Mouse (Mus musculus) intestine, embryonic 15.5 days (tissue): ENCODE results near the gene Ttc28. TPM values are rescaled to one million over a fixed set of nuclear protein-coding genes. Genes with fewer than 3 reads are reported as not detected.
A peak's percentile ranks its signal among the peaks of the same experiment; 100 is the strongest.

Experiments
- ATAC-seq: fragments of 200-750 bp; cut with Nextera tagmentation; 2 replicates; pipeline ENCODE4 v1.8.0; 2017; ENCODE audit warnings: moderate TSS enrichment, moderate library complexity
- H3K27ac ChIP-seq: fragments of 300-500 bp; sonication (generic); 2 replicates; pipeline ENCODE4 v1.5.1; 2015; ENCODE audit warnings: mild to moderate bottlenecking, inconsistent platforms
- H3K27me3 ChIP-seq: fragments of 300-500 bp; sonication (generic); replicated peaks from 2 replicates; pipeline ENCODE4 v1.6.1; 2015; ENCODE audit warnings: inconsistent platforms
- H3K36me3 ChIP-seq: fragments of 300-500 bp; sonication (generic); 2 replicates; pipeline ENCODE4 v1.6.1; 2015; ENCODE audit warnings: inconsistent platforms
- H3K4me1 ChIP-seq: fragments of 300-500 bp; sonication (generic); replicated peaks from 2 replicates; pipeline ENCODE4 v1.6.1; 2015; ENCODE audit warnings: inconsistent platforms
- H3K4me2 ChIP-seq: fragments of 300-500 bp; sonication (generic); replicated peaks from 2 replicates; pipeline ENCODE4 v1.6.1; 2015; ENCODE audit warnings: mild to moderate bottlenecking, inconsistent platforms
- H3K4me3 ChIP-seq: fragments of 300-500 bp; sonication (generic); replicated peaks from 2 replicates; pipeline ENCODE4 v1.5.1; 2015; ENCODE audit warnings: inconsistent platforms
- H3K9ac ChIP-seq: fragments of 300-500 bp; sonication (generic); 2 replicates; pipeline ENCODE4 v1.6.1; 2015; ENCODE audit warnings: inconsistent platforms
- H3K9me3 ChIP-seq: fragments of 300-500 bp; sonication (generic); 2 replicates; pipeline ENCODE4 v1.6.1; 2016; ENCODE audit warnings: inconsistent platforms
- WGBS: fragments of 180-500 bp; shearing (Covaris S2); methylation state at CpG from one replicate; pipeline ENCODE4 v1.1.7; 2015; 5-methylcytosine and 5-hydroxymethylcytosine counted together
- polyA plus RNA-seq: library from polyadenylated mRNA; unstranded; fragments of >200 nt; fragmentation: Nextera tagmentation; extraction: Ambion mirVana; gene quantifications from 2 replicates; pipeline ENCODE4 v1.2.1, GENCODE M21; 2015

Gene Ttc28
- polyA plus RNA-seq, 1 experiment from 2014 or later: 6.9 TPM

DNA sequence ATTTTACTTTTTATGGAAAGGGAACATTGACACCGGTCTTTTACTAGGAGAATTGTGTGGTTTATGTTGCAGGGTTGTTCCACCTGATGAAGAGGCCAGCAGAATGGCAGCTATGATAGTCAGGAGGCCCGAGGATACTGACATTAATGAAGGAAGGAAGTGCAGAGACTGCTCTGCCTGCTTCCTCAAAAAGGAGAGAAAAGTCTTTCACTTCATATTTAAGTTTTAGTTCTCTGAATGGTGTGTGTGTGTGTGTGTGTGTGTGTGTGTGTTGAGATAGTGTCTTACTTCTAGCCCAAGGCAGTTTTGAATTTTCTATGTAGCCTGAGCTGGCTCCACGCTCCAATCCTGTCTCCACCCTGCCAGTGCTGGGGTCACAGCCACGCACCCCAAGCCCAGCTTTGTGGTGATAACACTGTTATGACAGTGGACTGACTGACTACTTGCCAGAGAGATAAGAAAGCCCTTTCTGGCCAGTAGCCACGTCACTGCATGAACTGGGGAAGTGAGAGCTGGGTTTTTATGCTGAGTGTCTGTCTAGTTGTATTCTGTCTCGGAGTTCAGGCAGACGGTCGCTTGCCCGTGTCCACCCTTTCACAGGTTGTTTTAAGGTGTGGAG, 90.7 kb downstream of the Ttc28 start:
- H3K4me2 ChIP-seq: no peak overlapping the region
- no peak overlapping the region for H3K4me3 ChIP-seq
- WGBS: 68% methylated on average over 9 of the region's 9 CpGs
- no peaks in the 10 kb centered on the region for H3K9me3 ChIP-seq
- no peaks in the 10 kb centered on the region for H3K36me3 ChIP-seq
- no peaks in the 10 kb centered on the region for H3K4me1 ChIP-seq
- H3K27me3 ChIP-seq: no peaks in the 10 kb centered on the region
- ATAC-seq: no peak
- no peak overlapping the region for H3K27ac ChIP-seq
- H3K9ac ChIP-seq: no peak overlapping the region

DNA sequence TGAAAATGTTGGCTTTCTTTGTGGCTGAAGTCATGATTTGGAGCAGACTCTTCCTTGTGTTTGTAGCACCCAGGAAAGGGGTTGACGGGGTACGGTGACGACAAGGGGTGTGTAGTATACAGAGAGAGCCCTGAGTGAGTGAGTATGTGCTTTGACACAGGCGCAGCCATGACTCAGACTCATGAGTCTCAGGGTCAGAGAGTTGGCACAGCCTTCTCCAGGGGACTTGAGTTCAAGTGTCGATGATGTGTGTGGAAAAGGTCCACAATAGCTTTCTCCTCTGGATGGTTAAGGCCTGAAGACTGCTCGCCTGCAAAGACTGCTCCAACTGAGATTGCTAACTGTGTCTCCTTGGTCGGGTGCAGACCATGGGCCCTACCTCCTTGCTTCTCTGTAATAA, 97.1 kb downstream of the Ttc28 start:
- H3K27ac ChIP-seq: no peak overlapping the region
- no peak overlapping the region for H3K4me3 ChIP-seq
- H3K36me3 ChIP-seq: no peaks in the 10 kb centered on the region
- H3K27me3 ChIP-seq: no peaks in the 10 kb centered on the region
- H3K9me3 ChIP-seq: no peaks in the 10 kb centered on the region
- no peak for ATAC-seq
- no peaks in the 10 kb centered on the region for H3K4me1 ChIP-seq
- H3K9ac ChIP-seq: no peak overlapping the region
- 87% methylated on average over 7 of the region's 7 CpGs for WGBS
- H3K4me2 ChIP-seq: no peak overlapping the region

DNA sequence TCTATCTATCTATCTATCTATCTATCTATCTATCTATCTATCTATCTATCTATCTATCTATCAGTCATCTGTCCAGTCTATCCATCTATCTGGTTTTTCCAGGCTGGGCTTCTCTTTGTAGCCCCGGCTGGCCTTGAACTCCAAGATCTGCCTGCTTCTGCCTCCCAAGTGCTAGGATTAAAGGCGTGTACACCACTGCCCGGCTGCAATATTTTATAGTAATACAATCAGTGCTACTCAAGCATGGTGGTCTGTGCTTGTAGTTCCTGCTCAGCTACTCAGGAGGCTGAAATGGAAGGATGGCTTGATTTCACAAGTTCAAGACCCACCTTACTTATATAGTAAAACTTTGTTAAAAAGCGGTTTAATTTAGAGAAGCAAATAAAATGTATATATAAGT, 98.2 kb downstream of the Ttc28 start:
- H3K4me1 ChIP-seq: no peaks in the 10 kb centered on the region; the same call in 1 of the 2 replicates
- no peak overlapping the region for H3K4me2 ChIP-seq
- H3K4me3 ChIP-seq: no peak overlapping the region
- H3K27me3 ChIP-seq: no peaks in the 10 kb centered on the region
- no peak for ATAC-seq
- H3K9ac ChIP-seq: no peak overlapping the region
- H3K36me3 ChIP-seq: no peaks in the 10 kb centered on the region
- H3K27ac ChIP-seq: no peak overlapping the region
- WGBS: 80% methylated on average over 4 of the region's 4 CpGs
- H3K9me3 ChIP-seq: no peaks in the 10 kb centered on the region

DNA sequence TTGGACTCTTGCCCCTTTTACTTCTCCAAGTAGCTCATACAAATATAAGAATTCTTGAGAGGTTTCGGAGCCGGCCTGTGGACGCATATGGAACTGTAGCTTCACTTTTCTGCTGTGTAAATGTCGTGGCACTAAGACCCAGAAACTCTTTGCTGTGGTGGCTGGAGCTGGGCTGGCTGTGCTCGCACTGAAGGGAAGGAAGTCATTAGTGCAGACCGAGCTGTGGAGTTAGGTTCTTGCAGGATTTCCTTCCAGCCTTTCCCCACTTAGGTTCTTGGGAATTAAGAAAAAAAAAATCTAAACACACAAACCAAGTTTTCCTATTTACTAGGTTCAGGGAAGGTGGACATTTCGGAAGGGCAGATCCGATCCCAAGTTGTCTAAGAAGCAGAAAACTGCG, 98.9 kb downstream of the Ttc28 start:
- no peaks in the 10 kb centered on the region for H3K27me3 ChIP-seq
- peak overlapping the region; percentile 75 for H3K4me3 ChIP-seq
- H3K4me2 ChIP-seq: peak overlapping the region; percentile 96
- H3K36me3 ChIP-seq: no peaks in the 10 kb centered on the region
- H3K9ac ChIP-seq: peak overlapping the region; percentile 81
- no peaks in the 10 kb centered on the region; the same call in 1 of the 2 replicates for H3K4me1 ChIP-seq
- 2% methylated on average over 9 of the region's 9 CpGs for WGBS
- no peaks in the 10 kb centered on the region for H3K9me3 ChIP-seq
- H3K27ac ChIP-seq: peak overlapping the region; percentile 88
- peak; percentile 84 for ATAC-seq

DNA sequence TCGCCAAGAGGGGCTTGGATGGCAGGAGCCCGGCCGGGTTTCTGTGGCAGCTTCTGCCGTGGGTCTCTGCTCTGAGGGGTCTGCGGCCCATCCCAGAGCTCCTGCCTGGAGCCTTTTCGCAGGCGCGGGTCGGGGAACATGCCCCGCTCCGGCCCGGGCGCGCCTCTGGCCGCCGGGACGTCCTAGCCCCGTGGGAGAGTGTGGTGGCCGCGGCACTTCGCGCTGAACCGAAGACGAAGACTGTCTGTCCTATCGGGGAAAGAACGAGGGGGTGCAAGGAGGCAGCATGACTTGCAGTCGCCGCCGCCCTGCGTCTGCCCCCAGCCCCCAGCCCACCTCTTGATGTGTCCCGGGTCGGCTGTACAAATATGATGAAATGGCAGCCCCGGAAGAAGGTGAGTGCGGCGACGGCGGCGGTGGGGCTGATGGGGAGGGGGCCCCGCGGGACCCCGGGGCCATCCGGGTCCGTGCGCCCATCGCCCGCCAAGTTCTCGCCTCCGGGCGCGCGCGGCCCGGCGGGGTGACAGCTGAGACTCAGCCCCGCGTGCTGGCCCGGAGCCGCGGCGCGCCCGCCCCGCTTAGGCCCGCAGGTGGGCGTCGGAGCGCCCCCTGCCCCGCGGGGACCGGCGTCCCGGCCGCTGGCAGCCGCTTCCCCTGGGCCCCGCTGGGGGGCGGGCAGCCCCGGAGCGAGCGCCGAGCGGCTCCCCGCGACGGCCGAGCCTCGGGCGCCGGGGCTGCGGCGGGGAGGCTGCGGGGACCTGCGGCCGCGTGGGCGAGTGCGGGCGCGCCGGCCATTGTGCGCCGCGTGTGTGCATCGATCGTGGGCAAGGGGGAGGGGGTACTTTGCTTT, 99.6 kb downstream of the Ttc28 start:
- peak; percentile 76 for ATAC-seq
- Histone ChIP-seq H3K4me3 (peak overlapping the region; percentile 75), H3K4me1 (no peaks in the 10 kb centered on the region; the same call in 1 of the 2 replicates), H3K36me3 (no peaks in the 10 kb centered on the region), H3K9me3 (no peaks in the 10 kb centered on the region), H3K27me3 (no peaks in the 10 kb centered on the region), H3K9ac (peak overlapping the region; percentile 81), H3K4me2 (peak overlapping the region; percentile 96), H3K27ac (peak overlapping the region; percentile 88)
- WGBS: under 1% methylated on average over 96 of the region's 104 CpGs

DNA sequence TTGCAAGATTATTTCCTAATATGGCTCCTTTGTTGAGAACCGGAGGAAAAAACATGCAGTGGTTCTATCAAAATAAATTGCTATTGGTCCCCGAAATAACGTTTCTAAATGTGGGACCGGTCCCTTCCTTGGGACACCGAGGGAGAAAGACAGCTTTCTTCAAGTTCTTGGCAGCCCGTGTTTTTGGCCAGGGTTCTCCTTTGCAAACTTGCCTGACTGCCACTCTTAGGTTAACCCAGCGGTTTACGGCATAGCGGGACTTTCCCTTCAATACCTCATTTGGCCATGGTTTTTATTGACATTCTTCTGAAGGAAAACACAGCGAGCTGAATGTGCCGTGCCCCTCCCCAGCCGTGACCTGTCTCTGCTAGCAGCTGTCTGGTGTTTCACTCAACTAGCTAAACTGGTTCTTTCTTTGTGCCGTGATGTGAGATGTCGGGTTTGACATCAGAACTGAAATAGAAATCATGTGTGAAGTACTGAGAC, 100.3 kb downstream of the Ttc28 start:
- peak overlapping the region; percentile 81 for H3K9ac ChIP-seq
- H3K4me1 ChIP-seq: no peaks in the 10 kb centered on the region; the same call in 1 of the 2 replicates
- no peaks in the 10 kb centered on the region for H3K9me3 ChIP-seq
- no peaks in the 10 kb centered on the region for H3K27me3 ChIP-seq
- WGBS: 0% methylated on average over 14 of the region's 14 CpGs
- H3K4me3 ChIP-seq: peak overlapping the region; percentile 75
- peak; percentile 70 for ATAC-seq
- H3K4me2 ChIP-seq: peak overlapping the region; percentile 96
- peak overlapping the region; percentile 88 for H3K27ac ChIP-seq
- no peaks in the 10 kb centered on the region for H3K36me3 ChIP-seq

DNA sequence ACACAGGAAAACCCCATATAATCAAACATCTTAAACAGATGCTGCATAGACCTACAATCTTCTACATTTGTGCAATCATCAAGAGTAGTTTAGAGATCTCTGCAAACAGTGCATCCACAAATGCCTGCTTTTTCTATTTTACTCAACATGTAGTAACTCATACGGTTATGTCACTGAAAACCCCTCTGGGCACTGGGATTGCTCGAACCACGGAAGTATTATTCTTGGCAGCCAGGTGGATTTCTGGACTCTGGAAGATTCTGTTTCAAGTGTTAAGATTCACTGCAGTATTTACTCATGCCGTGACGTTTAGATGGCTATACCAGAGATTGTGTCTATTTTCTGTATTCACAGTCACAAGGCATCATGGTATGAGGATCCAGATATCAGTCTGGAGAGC, 101.0 kb downstream of the Ttc28 start:
- H3K4me3 ChIP-seq: peak overlapping the region; percentile 75
- no peak overlapping the region for H3K27ac ChIP-seq
- no peaks in the 10 kb centered on the region; the same call in 1 of the 2 replicates for H3K4me1 ChIP-seq
- no peak overlapping the region for H3K9ac ChIP-seq
- H3K27me3 ChIP-seq: no peaks in the 10 kb centered on the region
- no peak for ATAC-seq
- no peaks in the 10 kb centered on the region for H3K9me3 ChIP-seq
- H3K4me2 ChIP-seq: peak overlapping the region; percentile 96
- 48% methylated on average over 5 of the region's 5 CpGs for WGBS
- H3K36me3 ChIP-seq: no peaks in the 10 kb centered on the region

DNA sequence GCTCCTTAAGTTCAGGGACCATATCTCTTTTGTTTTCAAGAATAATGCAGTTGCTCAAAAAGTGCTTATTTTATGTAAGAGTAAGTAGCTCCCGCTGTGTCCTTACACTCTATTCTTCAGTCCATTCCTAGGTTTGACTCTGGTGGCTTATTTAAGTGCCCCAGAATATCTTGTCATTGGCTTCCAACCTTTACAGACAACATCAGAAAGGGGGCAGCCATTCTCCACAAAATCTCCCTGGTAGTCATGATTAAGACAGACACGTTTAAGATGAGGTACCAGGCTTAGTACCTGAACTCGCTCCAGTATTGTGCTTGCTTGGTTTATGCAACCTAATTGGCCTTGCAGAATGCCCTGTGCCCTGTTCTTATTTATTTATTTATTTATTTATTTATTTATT, 102.8 kb downstream of the Ttc28 start:
- H3K27me3 ChIP-seq: no peaks in the 10 kb centered on the region
- no peak overlapping the region for H3K4me2 ChIP-seq
- H3K4me1 ChIP-seq: no peaks in the 10 kb centered on the region; the same call in 1 of the 2 replicates
- H3K9me3 ChIP-seq: no peaks in the 10 kb centered on the region
- H3K4me3 ChIP-seq: no peak overlapping the region
- no peak overlapping the region for H3K27ac ChIP-seq
- H3K36me3 ChIP-seq: no peaks in the 10 kb centered on the region
- no peak overlapping the region for H3K9ac ChIP-seq
- ATAC-seq: no peak
- 68% methylated on average over 3 of the region's 3 CpGs for WGBS

DNA sequence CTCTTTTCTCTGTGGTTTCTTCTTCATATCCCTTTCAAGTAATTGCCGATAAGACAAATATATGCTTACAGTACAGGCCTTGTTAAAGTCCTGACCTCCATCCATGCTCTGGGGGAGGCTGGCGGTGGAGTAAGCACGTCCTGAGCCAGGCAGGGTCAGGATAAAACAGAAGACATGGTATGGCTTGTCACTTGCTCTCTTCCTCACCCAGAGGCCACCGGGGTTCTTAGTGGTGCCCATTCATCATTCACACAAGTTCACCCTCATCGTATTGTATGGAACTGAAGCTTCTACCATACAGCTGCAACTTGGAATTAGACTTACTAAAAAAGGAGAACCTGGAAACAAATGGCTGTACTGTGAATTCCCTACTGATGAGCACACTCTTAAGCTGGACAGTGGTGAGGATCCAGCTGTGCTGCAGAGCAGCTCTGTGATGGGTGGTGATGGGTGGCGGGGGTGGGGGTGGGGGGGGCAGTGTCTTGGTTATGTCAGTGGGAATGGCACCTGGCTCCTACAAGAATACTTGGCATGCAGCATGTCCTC, 104.6 kb downstream of the Ttc28 start:
- H3K27me3 ChIP-seq: no peaks in the 10 kb centered on the region
- no peak overlapping the region for H3K9ac ChIP-seq
- H3K36me3 ChIP-seq: no peaks in the 10 kb centered on the region
- WGBS: 73% methylated on average over 6 of the region's 6 CpGs
- no peaks in the 10 kb centered on the region; the same call in 1 of the 2 replicates for H3K4me1 ChIP-seq
- H3K4me2 ChIP-seq: no peak overlapping the region
- H3K9me3 ChIP-seq: no peaks in the 10 kb centered on the region
- no peak overlapping the region for H3K27ac ChIP-seq
- no peak overlapping the region for H3K4me3 ChIP-seq
- ATAC-seq: no peak

DNA sequence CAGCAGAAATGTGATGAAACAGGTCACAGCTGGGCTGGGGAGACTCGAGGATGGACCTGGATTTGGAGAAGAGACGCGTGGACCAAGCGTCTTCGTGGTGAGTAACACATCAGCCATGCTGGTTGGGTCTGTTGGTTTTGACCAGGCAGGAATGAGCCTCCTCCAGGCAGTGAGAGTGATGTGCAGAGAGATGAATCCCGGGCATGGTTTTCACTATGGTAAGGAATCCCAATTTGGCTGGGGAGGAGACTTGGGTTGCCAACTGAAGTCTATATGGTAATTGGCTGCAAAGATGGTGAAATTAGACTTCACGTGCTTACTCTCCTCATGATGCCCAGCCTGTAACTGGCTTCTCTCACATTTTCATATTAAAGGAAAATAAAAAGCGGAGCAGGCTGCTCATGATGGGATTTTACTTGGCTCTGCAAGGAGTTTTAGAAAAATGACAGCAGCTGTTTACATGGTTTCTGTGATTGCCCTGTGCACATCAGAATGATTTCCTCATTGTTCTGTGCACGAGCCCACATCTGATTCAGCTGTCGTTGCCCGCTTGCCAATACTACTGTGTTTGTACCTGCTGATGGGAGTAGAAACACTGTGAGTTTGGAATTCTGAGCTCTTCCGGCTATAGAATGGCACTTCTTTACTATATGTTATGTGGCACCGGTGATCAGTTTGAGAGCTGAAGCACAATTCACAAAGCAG, 117.4 kb downstream of the Ttc28 start:
- Histone ChIP-seq H3K9ac (no peak overlapping the region), H3K36me3 (no peaks in the 10 kb centered on the region), H3K4me1 (no peaks in the 10 kb centered on the region), H3K4me3 (no peak overlapping the region), H3K9me3 (no peaks in the 10 kb centered on the region), H3K4me2 (no peak overlapping the region), H3K27me3 (no peaks in the 10 kb centered on the region), H3K27ac (no peak overlapping the region)
- no peak for ATAC-seq
- 82% methylated on average over 13 of the region's 13 CpGs for WGBS

DNA sequence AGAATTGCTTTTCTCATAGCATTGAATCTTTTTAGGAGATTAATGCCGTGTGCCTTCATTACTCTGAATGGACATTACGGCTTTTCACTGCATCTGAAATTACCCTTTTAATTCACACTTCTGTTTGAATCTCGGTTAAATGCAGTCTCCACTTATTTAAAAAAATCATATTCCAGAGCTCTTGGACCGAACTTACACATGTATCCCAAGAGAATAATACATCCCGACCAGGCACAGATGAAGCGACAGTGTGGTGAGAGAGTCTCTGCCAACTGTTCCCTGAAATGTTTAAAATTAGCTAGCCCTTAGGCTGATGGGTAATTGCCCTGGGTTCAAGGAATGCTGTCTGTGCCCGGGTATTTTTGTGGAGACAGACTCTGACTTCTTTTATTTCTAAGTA, 118.1 kb downstream of the Ttc28 start:
- no peak overlapping the region for H3K9ac ChIP-seq
- H3K4me3 ChIP-seq: no peak overlapping the region
- H3K27ac ChIP-seq: no peak overlapping the region
- no peaks in the 10 kb centered on the region for H3K27me3 ChIP-seq
- no peaks in the 10 kb centered on the region for H3K36me3 ChIP-seq
- ATAC-seq: no peak
- WGBS: 69% methylated on average over 7 of the region's 7 CpGs
- H3K9me3 ChIP-seq: no peaks in the 10 kb centered on the region
- H3K4me1 ChIP-seq: no peaks in the 10 kb centered on the region
- no peak overlapping the region for H3K4me2 ChIP-seq

DNA sequence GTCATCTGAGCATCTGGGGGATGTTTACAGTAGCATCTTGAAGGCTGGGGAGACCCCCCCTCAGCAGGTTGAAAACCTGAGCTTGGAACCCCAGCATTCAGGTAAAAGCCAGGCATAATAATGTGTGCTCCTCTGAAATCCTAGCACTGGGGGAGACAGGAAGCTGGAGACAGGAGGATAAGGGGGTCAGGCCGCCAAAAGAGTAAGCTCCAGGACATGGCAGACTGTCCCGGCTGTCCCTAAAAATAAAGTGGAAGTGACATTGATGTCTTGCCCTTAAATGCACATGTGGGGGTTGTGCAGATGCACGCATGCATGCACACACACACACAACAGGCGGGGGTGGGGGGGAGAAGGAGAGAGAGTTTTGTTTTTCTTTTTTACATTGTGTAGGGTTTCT, 118.7 kb downstream of the Ttc28 start:
- no peaks in the 10 kb centered on the region for H3K4me1 ChIP-seq
- H3K9ac ChIP-seq: no peak overlapping the region
- no peaks in the 10 kb centered on the region for H3K36me3 ChIP-seq
- H3K27me3 ChIP-seq: no peaks in the 10 kb centered on the region
- ATAC-seq: no peak
- H3K9me3 ChIP-seq: no peaks in the 10 kb centered on the region
- H3K4me2 ChIP-seq: no peak overlapping the region
- WGBS: 75% methylated on average over 4 of the region's 4 CpGs
- H3K4me3 ChIP-seq: no peak overlapping the region
- no peak overlapping the region for H3K27ac ChIP-seq
